Mouse (Mus musculus) forebrain, embryonic 10.5 days (tissue): ENCODE measurements around the gene Nhlrc4. TPM values are rescaled to one million over a fixed set of nuclear protein-coding genes. Genes with fewer than 3 reads are reported as not detected.

Experiments used
- DNase-seq: peaks from one replicate; pipeline ENCODE4 v3.0.0-alpha.2; 2017; ENCODE audit warnings: low spot score; ENCODE audit errors: extremely low spot score
- H3K27ac ChIP-seq: fragments of 300-500 bp; sonication (generic); 2 replicates; pipeline ENCODE4 v1.5.1; 2016; ENCODE audit warnings: mild to moderate bottlenecking
- H3K27me3 ChIP-seq: fragments of 300-500 bp; sonication (generic); 2 replicates; pipeline ENCODE4 v1.6.1; 2016; ENCODE audit warnings: mild to moderate bottlenecking; ENCODE audit not compliant: poor library complexity, severe bottlenecking
- H3K36me3 ChIP-seq: fragments of 300-500 bp; sonication (generic); replicated peaks from 2 replicates; pipeline ENCODE4 v1.6.1; 2016; ENCODE audit warnings: mild to moderate bottlenecking, moderate library complexity
- H3K4me1 ChIP-seq: fragments of 300-500 bp; sonication (generic); 2 replicates; pipeline ENCODE4 v1.6.1; 2016
- H3K4me3 ChIP-seq: fragments of 300-500 bp; sonication (generic); 2 replicates; pipeline ENCODE4 v1.5.1; 2016; ENCODE audit warnings: mild to moderate bottlenecking, moderate library complexity
- H3K9me3 ChIP-seq: fragments of 300-500 bp; sonication (generic); 2 replicates; pipeline ENCODE4 v1.6.1; 2016; ENCODE audit warnings: mild to moderate bottlenecking, moderate library complexity
- WGBS: fragments of 180-500 bp; shearing (Covaris S2); methylation state at CpG from one replicate; pipeline ENCODE4 v1.1.7; 2016; 5-methylcytosine and 5-hydroxymethylcytosine counted together
- polyA plus RNA-seq: library from polyadenylated mRNA; unstranded; fragments of >200 nt; fragmentation: Nextera tagmentation; extraction: Ambion mirVana; gene quantifications from 2 replicates; pipeline ENCODE4 v1.2.1, GENCODE M21; 2016

Nhlrc4 gene
- polyA plus RNA-seq, 1 experiment from 2014 or later = 0.89 TPM

DNA sequence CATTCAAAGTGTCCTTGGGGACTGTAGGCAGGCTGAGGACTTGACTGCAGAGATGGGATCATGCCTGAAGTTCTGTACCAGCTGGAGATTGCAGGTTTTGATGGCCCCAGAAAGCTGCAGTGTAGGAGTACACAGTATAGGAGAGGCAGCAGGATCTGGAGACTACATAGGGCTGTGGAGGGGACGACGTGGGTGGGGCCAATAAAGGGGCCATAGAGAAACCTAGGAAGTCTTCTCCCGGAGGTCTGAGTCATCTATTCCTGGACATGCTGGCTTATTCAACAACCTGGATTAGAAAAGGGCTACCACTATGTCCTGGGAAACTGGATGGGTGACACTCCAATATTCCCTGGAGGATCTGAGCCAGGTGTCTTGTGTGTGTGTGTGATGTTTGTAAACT, 11.0 kb upstream of the Nhlrc4 start:
- peaks cover 35% of the 10 kb centered on the region for H3K36me3 ChIP-seq
- DNase-seq = no peak
- H3K9me3 ChIP-seq = no peaks in the 10 kb centered on the region
- peaks cover 42% of the 10 kb centered on the region for H3K27me3 ChIP-seq
- H3K4me3 ChIP-seq = no peak overlapping the region
- H3K4me1 ChIP-seq = peaks cover 29% of the 10 kb centered on the region
- no peak overlapping the region for H3K27ac ChIP-seq
- WGBS = 80% methylated on average over 3 of the region's 3 CpGs

- H3K36me3 ChIP-seq = peaks cover 24% of the 10 kb centered on the region
- no peak overlapping the region for H3K4me3 ChIP-seq
- no peak for DNase-seq
- H3K9me3 ChIP-seq = no peaks in the 10 kb centered on the region
- H3K27ac ChIP-seq = no peak overlapping the region
- peaks cover 53% of the 10 kb centered on the region for H3K27me3 ChIP-seq
- peaks cover 29% of the 10 kb centered on the region for H3K4me1 ChIP-seq
- WGBS = 68% methylated on average over 2 of the region's 2 CpGs
These were observed 9.9 kb upstream of the Nhlrc4 start for GRCm38 (mm10) chr17:25954671-25955070.

DNA sequence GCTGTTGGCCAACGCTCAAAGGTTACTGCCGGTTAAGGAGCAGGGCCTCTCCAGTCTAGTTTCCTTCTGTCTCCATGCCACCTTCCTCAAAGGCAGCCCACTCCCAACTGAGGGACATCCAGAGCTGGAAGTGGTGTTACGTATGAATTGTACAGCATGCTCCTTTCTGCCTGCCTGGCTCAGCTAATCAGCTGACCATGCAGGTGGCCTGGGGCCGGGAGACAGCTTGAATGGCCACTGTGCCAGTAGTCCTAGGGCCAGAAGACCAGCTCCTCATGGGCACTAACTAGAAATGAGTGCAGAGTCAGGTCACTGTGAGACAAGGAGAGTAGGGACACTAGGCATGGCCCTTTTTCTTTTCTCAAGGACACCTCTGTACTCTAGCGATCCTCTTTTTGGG, 8.4 kb upstream of the Nhlrc4 start:
- H3K27me3 ChIP-seq = peaks cover 55% of the 10 kb centered on the region
- H3K27ac ChIP-seq = no peak overlapping the region
- H3K4me3 ChIP-seq = no peak overlapping the region
- no peaks in the 10 kb centered on the region for H3K9me3 ChIP-seq
- H3K4me1 ChIP-seq = peaks cover 29% of the 10 kb centered on the region
- WGBS = 77% methylated on average over 5 of the region's 5 CpGs
- DNase-seq = no peak
- peaks cover 9% of the 10 kb centered on the region for H3K36me3 ChIP-seq

DNA sequence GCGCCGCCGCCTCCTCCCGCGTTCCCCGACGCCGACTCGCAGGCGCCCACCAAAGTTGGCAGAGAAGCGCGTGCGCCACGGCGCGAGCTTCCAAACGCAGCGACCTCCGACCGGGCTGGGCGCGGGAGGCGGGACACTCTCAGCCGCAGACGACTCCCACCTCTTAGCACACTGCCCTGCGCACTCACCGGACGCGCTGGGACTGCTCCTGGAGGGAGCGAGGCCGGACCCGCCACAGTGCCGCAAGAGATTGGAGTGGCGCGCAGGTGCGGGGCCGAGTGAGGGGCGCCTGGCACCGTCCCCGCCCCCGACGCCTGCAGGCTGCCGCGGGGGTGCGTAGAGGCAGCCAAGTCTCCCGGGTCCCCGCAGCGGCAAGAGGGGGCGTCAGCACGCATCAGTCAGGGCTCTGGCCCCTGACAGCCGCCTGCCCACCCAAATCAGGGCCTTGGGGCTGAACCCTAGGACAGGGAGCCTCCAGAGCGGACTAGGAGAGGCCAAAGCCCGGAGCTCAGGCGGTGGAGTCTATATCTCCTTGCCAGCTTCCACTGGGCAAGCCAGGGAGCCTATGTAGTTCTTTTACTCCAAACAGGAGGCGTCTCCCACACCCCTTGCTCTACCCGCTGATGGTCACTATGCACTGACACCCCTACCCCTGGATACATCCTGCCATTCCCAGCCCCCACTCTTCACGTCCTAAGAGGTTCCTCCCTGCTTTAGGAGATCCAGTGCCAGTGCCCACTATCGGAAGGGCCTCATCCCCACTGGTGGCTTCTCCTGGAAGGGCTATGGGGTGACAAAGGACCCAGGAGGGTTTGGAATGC, 7.3 kb upstream of the Nhlrc4 start, which contains the start of gene A930017K11Rik:
TSS of gene A930017K11Rik (minus strand) at position 763 of the 821 bp plus-strand sequence.
- H3K27ac ChIP-seq = no peak within 1 kb of the TSS
- 3% methylated on average over 58 of the region's 58 CpGs for WGBS
- no peaks in the 10 kb centered on the region for H3K36me3 ChIP-seq
- H3K4me3 ChIP-seq = peak within 1 kb of the TSS; percentile 52
- DNase-seq = no peak
- H3K9me3 ChIP-seq = no peaks in the 10 kb centered on the region
- peaks cover 62% of the 10 kb centered on the region for H3K27me3 ChIP-seq
- peaks cover 22% of the 10 kb centered on the region for H3K4me1 ChIP-seq

DNA sequence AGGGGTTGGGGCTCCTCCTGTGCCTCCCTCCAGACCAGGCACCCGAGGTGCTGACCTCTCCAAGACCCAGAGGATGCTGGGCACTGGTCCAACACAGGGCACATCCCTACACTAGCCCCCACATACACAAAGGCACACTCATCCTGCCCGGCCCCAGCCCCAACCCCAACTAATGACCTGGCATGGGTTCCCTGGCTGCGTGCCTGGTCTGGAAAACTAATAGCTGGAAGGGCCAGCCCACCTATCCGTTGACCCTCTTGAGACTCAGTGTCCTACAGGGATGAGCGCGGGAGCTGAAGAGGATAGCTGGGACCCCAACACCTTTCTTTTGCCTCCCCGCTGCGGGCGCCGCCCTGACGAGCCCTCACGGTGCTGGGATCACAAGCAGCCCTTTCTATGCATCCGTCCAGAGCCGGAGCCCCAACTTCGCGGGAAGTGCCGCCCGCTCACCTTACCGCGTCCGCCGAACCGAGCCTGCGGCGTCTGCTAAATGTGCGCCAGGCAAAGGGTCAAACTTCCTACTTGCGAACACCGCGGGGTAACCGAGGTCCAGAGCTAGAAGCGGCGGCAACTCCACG, 6.6 kb upstream of the Nhlrc4 start:
- peaks cover 22% of the 10 kb centered on the region for H3K4me1 ChIP-seq
- H3K9me3 ChIP-seq = no peaks in the 10 kb centered on the region
- H3K4me3 ChIP-seq = peak overlapping the region; percentile 52
- under 1% methylated on average over 33 of the region's 33 CpGs for WGBS
- no peak for DNase-seq
- H3K36me3 ChIP-seq = no peaks in the 10 kb centered on the region
- H3K27me3 ChIP-seq = peaks cover 62% of the 10 kb centered on the region
- no peak overlapping the region for H3K27ac ChIP-seq

- peaks cover 62% of the 10 kb centered on the region for H3K27me3 ChIP-seq
- no peak overlapping the region for H3K4me3 ChIP-seq
- H3K4me1 ChIP-seq = peaks cover 22% of the 10 kb centered on the region
- no peak overlapping the region for H3K27ac ChIP-seq
- H3K9me3 ChIP-seq = no peaks in the 10 kb centered on the region
- no peak for DNase-seq
- H3K36me3 ChIP-seq = no peaks in the 10 kb centered on the region
- 40% methylated on average over 1 of the region's 3 CpGs for WGBS
These were observed 5.9 kb upstream of the Nhlrc4 start for GRCm38 (mm10) chr17:25950706-25951105.

DNA sequence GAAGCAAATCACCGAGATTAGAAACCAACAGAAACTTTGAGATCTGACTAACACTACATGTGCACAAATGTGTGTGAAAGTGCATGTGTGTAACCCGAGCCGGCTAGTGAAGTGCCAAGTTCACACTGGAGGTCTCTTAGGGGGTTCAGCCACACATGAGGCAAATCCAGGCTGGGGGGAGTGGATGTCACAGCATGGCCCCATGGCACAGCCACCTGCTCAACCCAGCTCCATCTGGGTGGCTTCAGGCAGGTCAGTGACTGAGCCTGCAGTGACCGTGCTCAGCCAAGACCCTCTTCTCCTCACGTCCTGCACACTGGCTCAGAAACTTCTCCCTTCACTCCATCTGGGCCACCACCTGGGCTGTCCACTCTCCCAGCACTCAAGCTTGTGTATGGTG, 5.2 kb upstream of the Nhlrc4 start:
- DNase-seq = no peak
- 82% methylated on average over 5 of the region's 5 CpGs for WGBS
- peaks cover 27% of the 10 kb centered on the region for H3K4me1 ChIP-seq
- H3K9me3 ChIP-seq = no peaks in the 10 kb centered on the region
- no peaks in the 10 kb centered on the region for H3K36me3 ChIP-seq
- peaks cover 62% of the 10 kb centered on the region for H3K27me3 ChIP-seq
- H3K27ac ChIP-seq = no peak overlapping the region
- no peak overlapping the region for H3K4me3 ChIP-seq

DNA sequence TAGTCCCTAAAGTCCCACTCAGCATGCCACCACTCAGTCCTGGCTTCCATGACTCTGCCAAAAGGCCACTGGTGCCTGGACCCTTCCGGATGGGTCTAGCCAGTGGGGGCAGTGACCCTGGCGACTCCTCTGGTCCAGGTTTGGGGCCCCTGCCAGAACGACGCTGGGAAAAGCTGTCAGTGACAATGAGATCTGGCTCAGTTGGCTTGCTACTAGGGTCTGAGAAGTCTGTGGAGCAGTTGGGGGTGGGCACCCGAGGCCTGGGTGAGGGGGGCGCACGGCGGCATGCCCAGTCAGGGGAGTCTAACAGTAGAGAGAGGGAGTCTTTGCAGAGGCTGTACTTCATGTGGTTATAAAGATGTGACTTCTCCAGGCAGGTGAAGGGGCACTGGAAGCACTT, 3.3 kb upstream of the Nhlrc4 start:
- Histone ChIP-seq H3K27me3 (peaks cover 43% of the 10 kb centered on the region), H3K4me1 (peaks cover 41% of the 10 kb centered on the region), H3K9me3 (no peaks in the 10 kb centered on the region), H3K27ac (peak overlapping the region; percentile 68), H3K36me3 (no peaks in the 10 kb centered on the region), H3K4me3 (no peak overlapping the region)
- WGBS = 81% methylated on average over 8 of the region's 8 CpGs
- no peak for DNase-seq

- H3K4me3 ChIP-seq = no peak overlapping the region; the same call in 1 of the 2 replicates
- peaks cover 44% of the 10 kb centered on the region for H3K4me1 ChIP-seq
- H3K9me3 ChIP-seq = no peaks in the 10 kb centered on the region
- no peaks in the 10 kb centered on the region for H3K36me3 ChIP-seq
- peaks cover 38% of the 10 kb centered on the region for H3K27me3 ChIP-seq
- peak overlapping the region; percentile 68 for H3K27ac ChIP-seq
- WGBS = 81% methylated on average over 4 of the region's 4 CpGs
- no peak for DNase-seq
These were observed 2.8 kb upstream of the Nhlrc4 start for GRCm38 (mm10) chr17:25947576-25947975.

DNA sequence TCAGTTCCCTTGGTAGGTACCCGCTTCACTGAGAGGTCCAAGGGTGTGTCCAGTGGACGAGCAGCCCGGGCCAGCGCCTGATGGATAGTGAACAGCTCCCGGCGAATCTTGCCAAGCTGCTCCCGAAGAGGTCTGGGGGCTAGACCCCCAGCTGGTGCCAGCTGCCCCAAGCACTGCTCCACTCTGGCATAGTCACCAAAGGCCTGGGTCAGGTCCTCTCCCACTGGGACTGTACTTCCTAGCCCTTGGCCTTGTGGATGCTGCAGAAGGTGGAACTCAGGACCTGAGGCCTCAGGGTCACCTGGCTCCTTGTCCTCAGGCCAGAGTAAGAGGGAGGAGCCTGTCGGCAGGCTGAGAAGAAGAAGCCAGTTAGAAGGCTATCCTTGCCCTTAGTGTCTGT, 2.1 kb upstream of the Nhlrc4 start:
- Histone ChIP-seq H3K36me3 (no peaks in the 10 kb centered on the region), H3K27ac (peak overlapping the region; percentile 68), H3K4me3 (no peak overlapping the region), H3K9me3 (no peaks in the 10 kb centered on the region), H3K27me3 (peaks cover 31% of the 10 kb centered on the region), H3K4me1 (peaks cover 45% of the 10 kb centered on the region)
- WGBS = 89% methylated on average over 8 of the region's 8 CpGs
- DNase-seq = no peak

GRCm38 (mm10) chr17:25946349-25946748, 1.6 kb upstream of the Nhlrc4 start:
- Histone ChIP-seq H3K9me3 (no peaks in the 10 kb centered on the region), H3K4me3 (no peak overlapping the region), H3K4me1 (peaks cover 45% of the 10 kb centered on the region), H3K27me3 (peaks cover 26% of the 10 kb centered on the region), H3K27ac (peak overlapping the region; percentile 68), H3K36me3 (no peaks in the 10 kb centered on the region)
- 80% methylated on average over 7 of the region's 7 CpGs for WGBS
- no peak for DNase-seq

DNA sequence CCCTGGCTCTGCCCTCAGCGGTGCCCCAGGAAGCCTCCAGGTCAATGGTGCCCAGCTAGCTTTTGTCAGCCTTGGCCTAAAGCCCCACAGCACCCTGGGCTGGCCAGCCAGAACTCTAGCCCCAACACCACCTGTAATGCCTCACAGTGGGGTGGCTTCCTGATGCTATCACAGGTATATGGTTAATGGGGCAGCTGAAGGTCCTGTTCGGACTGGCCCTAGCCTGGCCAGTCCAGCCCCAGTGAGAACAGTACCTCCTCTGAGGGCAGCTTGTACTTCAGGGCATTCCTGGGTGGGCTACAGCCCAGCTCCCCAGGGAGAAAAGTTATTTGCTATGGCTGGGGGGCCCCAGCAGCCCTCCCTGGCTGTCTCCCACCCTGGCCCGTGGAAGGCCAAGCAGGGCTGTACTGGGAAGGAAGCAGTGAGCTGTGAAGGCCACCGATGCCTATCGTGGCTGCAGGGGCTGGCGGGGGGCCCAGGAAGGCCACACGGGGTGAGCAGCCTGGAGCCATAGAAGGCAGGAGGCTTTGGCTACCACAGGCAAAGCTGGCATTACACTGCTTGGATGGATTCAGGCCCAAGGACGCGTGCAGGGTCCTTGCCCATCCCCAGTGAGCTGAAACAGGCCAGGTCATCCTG, 875 bp upstream of the Nhlrc4 start:
- H3K9me3 ChIP-seq = no peaks in the 10 kb centered on the region
- no peak overlapping the region for H3K4me3 ChIP-seq
- H3K27me3 ChIP-seq = peaks cover 19% of the 10 kb centered on the region
- peaks cover 46% of the 10 kb centered on the region for H3K4me1 ChIP-seq
- H3K36me3 ChIP-seq = no peaks in the 10 kb centered on the region
- DNase-seq = no peak
- H3K27ac ChIP-seq = peak overlapping the region; percentile 65
- WGBS = 63% methylated on average over 9 of the region's 9 CpGs

GRCm38 (mm10) chr17:25943769-25944168, 992 bp downstream of the Nhlrc4 start:
- Histone ChIP-seq H3K4me3 (peak overlapping the region; percentile 94; the same call in 1 of the 2 replicates), H3K4me1 (peaks cover 57% of the 10 kb centered on the region), H3K36me3 (peaks cover 7% of the 10 kb centered on the region), H3K9me3 (no peaks in the 10 kb centered on the region), H3K27me3 (peaks cover 7% of the 10 kb centered on the region; the same call in 1 of the 2 replicates), H3K27ac (peak overlapping the region; percentile 97)
- no peak for DNase-seq
- WGBS = 80% methylated on average over 9 of the region's 9 CpGs
